Mouse (Mus musculus): Measurements from ENCODE around the gene Mmrn1.

GRCm38 (mm10) chr6:60963726-60964125 lies 39.0 kb downstream of the Mmrn1 start:
- TF ChIP-seq CTCF (IDR thresholded peaks at IDR 0.05; ENCODE audit: extremely low read depth, insufficient read depth, insufficient read length, insufficient replicate concordance): no peak
- TF ChIP-seq POLR2A (IDR thresholded peaks at IDR 0.05; ENCODE audit: low read depth, low read length): no peak

Measured in spleen, adult 2 months (tissue).